Mouse (Mus musculus) ovary, postnatal 14 days (tissue): ENCODE measurements at regions not wholly inside any gene's neighbourhood (a gene's known extent, or its start where the extent isn't known, plus 50 kb on each side); places are given as distances from the start of the nearest gene placed in this dataset.

ENCODE experiments used
- DNase-seq: peaks from one replicate; pipeline ENCODE4 v3.0.0; 2022; ENCODE audit warnings: low spot score

DNA sequence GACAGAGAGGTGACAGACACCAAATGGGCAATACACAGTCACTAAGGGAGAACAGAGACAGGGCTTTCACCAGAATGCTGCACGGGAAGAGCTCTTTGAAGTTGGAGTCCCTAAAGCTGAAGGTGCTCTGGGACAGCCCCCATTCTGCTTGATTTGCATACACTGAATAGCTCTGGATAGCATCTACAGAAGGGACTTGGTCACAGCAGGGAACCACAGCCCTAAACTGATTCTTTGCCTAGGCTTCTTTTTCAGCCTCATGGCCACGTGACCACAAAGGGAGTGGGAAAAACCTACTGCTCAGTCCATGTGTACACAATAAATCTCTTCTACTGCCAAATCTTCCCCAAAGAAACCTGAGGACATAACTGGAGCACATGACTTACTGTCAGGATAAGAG lies 221.3 kb downstream of the Opa1 start:
- no peak for DNase-seq

DNA sequence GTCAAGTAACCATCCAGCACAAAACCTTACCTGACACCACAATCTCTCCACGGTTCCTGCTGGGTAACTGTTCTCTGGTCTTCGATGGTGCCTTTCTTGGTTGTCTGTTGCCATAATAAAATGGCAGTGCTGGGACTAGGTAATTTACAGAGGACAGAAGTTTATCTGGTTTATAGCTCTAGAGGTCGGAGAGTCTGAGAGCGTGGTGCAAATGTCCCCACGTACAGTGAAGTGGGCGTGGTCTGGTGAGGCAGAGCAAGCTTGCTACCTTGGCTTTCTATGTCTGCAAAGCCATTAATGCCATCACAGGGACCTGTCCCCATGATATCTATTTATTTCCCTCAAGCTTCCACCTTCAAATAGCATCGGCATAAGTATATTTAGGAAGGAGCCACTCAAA lies 223.0 kb downstream of the Opa1 start:
- no peak for DNase-seq

DNA sequence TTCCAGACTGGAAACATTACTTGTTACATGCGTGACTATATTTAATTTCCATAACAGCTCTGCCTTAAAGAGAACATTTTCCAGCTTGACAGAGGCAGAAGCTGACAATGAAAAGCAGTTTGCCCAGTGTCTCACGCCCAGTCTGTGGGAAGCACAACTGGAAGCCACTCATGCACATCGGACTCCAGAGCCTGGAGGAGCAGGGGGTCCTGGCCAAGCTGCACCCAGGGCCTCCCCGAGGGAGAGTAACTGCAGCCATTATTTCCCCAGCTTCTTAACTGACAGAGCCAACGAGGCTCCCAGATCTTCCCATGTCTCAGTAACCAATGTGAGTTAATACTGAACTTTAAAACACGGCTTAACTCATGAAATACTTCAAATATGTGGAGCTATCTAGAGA lies 223.5 kb downstream of the Opa1 start:
- DNase-seq = no peak

DNA sequence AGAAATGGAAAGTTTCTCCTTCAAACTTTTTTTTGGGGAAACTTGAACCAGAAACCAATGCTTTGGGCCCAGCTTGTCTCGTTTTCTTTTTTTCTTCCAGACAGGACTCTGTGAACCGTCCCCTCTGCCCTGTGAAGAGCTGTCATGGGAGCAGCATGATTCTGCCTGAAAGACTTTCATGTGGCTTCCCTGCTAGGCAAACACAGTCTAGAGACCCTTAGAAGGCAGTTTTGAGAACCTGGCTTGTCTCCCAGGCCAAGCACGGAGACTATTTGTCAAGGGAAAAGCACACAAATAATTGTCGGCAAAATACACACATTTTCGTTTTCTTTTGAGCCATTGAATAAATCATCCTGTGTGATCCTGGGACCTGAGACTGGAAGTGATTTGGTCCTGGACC lies 228.7 kb downstream of the Opa1 start:
- DNase-seq = no peak

DNA sequence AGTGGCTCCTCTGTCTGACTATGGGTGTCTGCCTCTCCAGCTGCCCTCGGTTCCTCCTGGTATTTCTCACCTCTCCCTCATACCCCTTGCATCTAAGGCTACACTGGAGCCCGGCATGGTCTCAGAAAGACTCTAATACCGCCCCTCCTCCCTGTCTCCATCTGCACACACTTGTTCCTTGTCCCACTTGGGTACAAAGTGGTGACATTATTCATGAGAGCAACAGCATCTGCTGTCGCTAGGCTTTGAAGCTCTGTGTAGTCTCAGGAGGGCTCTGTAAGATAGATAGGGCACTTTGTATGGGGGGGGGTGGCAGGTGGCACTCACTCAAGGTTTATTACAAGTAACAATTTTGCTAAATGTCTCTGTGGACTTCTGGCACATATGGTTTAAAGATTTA lies 229.7 kb downstream of the Opa1 start:
- no peak for DNase-seq

DNA sequence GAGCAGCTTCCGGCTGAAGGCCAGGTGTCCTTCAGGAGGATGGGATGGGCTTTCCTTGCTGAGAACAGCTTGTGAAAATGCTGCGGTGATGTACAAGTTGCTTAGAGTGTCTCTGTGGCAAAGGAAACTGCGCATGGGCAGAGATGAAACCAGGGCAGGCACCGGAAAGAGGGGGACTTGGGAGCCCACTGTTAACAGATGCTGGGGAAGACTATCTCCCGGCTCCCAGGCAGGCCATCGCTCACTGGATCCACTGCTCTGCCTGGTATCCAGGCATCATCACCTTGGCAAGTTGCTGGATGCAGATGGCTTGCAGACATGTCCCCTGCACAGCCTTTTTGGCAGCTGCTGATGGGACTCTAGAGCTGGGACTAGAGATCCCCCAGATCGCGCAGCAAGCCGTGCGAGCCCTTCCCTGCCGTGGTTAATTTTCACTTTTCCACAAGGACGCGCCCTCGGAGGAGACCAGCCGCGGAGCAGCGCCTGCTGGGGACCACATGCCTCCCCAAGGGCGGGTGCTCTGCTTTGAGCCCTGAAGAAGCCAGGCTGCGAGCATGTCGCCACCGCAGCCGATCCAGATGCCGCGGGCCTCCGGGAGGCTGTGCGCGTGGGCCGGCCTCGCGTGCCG lies 234.4 kb downstream of the Opa1 start:
- DNase-seq = peak; percentile 35

DNA sequence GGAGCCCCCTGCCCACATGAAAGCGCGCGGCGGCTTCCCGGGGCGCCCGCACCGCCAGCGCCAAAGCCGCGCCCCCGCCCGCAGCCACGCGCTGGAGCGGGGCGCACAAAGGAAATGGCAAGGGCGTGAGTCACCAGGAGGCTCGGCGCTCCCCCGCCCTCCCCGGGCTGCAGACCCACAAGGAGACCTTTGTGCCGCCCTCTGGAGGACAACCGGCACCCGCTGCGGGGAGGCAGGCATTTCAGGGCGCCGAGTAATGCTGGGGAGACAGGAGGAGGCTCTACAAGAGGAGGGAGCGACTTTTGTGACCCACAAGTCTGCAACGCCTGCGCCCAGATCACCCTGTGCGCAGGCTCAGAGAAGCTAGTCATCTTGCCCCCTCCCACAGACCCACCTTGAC lies 234.9 kb downstream of the Opa1 start:
- DNase-seq = peak; percentile 71

DNA sequence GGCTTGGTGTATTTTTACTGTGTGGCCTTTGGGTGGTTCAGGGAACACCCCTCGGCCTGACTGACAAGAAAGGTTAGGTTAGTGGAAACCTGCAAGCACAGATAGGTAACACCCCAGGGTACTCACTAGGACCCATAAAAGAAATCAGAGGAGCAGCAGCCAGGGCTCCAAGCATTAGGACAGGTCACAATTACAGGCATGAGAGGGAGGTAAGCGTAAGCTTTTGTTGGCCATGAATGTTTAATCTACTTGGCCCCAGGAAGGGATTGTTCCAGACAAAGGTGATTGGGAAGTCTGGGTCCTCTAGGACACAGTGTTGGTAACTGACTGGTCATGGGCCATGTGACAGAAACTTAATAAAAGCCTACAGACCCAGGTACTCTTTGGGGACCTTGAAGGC lies 235.5 kb downstream of the Opa1 start:
- no peak for DNase-seq

DNA sequence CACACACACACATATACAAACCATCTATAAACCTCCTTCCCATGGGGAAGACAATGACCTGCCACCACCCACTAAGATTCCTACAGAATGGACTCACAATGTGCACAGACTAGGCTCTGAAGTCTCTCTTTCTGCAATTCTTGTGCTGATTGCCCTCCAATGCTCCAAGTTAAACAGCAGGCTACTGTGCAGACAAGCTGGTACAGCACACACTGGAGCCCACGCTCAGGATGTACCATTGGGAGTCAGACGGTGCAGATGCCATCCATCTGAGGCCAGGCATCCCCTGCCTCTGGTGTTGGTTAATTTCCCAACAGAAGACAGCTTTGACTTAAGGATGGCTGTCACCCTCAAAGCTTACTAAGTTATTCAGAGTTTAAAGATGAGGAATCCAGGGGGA lies 236.1 kb downstream of the Opa1 start:
- DNase-seq = no peak

DNA sequence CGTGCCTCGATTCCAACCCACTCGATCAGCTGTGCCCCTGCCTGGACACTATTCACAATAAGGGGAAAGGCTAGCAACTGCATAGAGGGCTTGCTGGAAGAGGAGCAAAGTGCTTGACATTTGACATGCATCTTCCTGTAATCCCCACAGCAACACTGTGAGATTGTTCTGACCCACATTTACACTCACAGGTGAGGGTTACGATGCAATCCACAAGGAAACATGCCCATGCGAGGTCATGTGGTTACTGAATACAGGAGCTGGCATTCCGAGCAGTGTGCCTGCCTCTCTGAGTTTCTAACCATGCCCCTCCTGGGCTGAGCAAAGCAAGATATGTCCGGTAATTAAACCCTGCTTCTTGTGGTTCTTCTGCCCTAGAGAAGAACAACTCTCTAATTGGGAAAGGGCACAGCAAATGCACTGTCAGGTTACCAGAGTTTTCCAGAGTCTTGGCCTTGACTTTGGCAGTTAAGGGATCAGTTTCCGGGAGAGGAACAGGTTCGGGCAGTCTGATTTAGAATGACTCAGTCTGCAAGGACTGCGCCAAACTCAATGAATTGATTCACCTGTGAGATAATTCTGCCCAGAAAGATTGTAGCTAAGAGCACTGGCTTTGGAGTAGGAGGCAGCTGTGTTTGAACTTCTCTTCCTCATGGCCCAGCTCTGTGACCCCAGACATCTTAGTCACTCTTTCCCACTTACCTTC lies 236.7 kb downstream of the Opa1 start:
- DNase-seq = no peak

DNA sequence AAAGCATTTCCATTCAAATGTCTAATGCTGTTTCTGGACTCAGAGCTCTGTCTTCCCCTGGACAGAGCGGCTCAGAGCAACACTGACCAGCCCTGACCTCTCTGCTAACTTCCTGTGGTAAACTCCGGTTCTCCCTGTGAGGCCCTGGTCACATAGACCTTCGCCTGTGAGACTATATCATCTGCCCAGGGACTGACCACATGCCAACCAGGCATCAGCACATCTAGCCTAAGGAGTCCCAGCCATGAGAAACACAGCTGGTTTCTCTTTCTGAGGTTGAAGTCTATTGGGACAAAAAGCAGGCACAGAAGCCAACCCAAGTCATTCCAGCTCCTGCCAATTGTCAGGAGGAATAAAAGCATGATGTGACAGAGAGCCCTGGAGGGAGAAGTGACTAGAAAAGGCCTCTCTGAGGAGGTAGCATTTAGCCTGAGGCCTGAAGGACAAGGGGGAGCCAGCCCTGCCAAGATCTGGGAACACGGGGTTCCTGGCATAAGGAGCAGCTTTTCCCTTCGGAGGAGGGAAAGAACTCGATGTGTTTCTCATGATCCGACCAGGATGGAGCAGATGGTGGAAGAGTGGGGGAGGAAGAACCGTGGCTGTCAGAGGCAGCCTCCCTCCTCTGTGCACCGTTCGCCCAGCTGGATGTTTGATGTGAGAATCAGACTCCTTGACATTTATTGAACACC lies 237.7 kb downstream of the Opa1 start:
- DNase-seq = no peak

DNA sequence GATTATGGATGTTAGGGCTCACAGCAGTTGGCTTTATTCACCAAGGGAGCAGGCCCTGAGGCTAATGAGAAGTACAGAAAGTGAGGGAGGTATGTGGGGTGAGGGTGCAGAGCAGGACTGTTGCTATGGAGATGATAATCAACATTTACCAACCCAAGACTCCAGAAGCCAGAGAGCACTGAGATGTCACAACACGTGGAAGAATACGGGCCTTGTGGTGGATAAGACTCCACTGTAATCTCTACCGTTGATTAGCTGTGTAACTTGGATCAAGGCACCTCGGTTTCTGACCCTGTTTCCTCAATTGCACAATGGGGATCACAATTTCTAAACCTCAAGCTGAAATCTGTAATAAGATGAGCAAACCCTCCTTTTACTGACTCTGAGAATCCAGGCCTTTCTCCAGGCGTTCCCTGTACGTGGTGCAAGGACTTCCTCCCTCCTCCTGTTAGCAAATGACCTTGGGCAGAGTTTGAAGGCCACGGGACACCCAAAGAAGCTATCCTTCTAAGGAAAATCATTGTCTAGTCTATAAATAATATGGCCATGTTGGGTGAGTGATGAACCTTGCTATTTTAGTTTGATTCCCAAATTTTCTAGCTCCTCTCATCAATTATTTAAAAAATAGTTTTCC lies 239.8 kb downstream of the Opa1 start:
- no peak for DNase-seq

DNA sequence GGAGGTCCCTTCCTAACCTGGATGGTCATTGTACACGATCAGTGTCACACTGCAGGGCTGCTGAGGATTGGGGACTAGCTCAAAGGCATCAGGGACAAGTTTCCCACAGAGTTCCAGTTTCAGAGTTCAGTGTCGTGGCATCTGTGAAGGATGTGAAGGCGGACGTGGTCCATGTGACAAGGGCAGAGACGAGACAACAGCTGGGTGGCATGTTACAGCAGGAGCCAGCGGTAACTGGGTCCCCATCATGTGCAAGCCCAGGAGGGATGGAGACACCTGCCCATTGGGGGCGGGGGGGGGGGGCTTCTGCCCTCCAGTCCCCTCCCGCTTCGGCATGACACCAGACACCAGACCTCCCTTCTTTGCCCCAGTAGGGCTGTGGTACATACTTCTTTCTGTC lies 241.6 kb downstream of the Opa1 start:
- DNase-seq = no peak

DNA sequence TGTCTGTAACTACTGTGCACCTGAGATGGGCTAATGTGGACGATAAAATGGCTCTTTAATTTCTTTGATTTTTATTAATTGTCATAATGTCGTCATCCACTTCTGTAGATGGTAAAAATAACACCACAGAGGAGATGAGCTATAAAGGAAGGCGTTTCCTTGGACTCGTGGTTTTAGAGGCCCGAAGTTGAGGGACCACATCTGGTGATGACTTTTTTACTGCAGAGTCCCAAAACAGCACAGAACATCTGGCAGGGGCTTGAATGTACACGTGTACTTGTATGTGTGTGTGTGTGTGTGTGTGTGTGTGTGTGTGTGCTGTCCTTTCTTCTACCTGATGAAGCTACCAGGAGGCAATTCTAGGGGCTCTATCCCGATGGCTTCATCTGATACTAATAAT lies 242.1 kb upstream of the Hes1 start:
- no peak for DNase-seq

DNA sequence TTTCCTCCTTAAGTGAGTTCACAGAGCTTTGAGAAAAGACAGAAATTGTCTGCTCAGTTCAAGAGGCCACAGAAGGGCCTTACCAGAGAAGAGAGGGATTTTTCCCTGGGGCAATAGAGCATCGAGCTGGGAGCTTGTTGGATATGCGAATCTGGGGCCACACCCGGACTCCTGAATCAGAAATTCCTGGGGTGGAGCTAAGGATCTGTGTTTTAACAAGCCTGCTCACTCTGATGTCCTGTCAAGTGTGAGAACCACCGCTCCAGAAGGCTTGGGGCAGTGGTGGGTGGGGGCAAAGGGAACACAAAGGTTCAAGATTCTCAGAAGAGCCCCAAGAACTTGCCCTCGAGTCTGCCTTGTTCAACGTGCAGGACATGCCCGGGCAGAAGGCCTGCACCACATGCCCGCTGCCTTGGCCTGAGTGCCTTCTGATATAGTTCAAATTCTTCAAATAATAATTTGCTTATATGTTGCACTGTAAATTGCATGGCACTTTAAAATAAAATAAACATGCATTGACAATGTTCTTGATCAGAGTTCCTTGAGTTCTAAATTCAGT lies 241.3 kb upstream of the Hes1 start:
- DNase-seq = no peak

DNA sequence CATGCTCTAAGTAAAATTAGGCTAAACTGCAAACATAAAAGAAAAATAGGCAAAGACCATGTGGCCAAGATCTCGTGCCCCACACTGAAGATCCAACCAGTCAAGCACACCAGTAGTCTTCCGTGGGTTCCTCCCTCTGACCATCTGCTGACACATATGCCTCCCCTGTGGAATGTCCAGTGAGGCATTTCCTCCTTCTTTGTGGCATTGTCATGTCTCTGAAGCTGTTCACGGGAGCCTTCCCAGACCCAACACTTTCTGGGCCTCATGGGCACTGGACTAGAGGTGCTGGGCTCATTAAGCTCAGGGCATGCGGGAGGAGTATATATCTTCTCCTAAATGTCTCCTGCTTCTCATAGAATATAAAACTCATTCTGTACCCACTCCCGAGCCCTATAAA lies 237.3 kb upstream of the Hes1 start:
- no peak for DNase-seq

DNA sequence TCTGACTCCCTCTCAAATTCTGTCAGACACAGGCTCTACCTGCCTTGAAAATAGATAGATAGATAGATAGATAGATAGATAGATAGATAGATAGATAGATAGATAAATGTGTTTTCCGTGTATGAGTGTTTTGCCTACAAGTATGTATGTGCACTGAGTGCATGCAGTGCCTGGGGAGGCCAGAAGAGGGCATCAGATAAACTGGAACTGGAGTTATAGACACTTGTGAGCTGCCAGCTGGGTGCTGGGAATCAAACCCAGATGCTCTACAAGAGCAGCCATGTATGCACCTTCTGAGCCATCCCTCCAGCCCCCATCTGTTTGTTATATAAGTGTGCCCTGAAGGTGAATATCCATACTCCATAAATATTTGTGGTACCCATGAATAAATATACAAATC lies 236.4 kb upstream of the Hes1 start:
- DNase-seq = no peak

DNA sequence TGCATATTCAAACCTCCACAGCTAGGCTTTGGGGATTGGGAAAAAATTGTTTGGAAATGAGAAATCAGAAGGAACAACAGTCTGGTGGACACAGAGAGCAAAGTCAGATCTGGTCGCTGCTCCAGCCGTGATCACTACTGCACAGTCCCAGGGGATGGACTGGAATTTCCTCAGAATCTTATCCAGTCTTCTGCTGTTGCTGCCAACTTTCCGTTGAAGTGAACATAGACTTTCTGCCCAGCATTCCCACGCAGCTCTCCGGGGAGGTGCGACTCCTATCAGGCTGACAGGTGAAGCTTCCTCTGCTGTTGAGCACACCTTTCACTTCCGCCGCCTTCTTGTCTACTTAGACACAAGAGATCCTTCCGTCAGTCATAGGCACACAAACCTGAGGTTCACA lies 234.7 kb upstream of the Hes1 start:
- no peak for DNase-seq

DNA sequence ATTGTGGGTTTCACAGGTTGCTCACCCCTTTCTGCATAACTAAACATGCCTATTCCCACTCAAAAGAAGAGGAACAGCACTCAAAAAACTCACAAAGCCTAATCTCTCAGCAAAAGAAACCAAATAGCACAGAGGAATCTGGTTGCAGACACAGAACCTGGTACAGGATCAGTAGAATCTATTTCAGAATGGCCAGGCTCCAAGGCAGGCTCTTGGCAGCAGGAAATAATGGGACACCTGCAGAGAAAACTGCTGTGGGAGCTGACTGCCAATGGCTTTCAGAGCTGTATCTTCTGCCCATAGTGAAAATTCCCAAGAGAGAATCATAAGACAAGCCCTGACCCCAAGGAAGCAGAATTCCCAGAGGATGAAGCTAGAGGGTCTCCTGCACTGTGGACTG lies 234.1 kb upstream of the Hes1 start:
- no peak for DNase-seq

DNA sequence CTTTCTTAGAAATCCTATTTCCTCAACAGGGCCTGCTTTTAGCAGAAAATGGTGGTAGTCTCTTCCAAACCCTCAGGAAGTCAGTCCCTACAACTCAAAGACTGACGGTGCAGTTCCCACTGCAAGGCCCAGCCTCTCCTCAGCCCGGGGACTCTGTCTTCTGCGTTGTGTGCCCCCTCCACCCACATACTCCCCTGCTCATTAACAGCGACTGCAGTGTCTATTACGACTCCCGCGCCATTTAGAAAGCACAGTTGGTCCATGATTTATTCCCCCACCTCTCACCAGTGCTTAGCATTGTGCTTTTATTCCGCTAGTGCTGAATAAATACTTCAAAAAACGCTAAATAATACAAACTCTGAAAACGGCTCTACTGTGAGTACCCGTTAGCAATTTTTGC lies 230.9 kb upstream of the Hes1 start:
- DNase-seq = no peak

DNA sequence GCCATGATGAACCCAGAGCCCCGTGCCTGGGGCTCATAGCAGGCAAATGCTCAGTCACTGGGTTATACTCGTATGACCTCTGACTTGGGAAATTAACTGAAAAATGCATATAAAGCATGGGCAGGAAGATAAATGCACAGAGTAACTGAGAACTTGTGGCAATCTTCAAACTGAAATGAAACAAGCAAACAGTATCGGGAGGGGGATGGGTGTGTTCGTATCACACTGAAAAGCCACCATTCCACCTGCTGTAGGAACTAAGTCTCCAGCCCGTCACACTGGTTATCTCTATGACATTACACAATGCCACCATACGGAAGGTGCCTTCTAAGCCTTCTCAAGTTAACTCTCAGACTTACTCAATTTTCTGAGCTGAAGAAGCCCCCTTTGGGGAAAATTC lies 230.3 kb upstream of the Hes1 start:
- no peak for DNase-seq

DNA sequence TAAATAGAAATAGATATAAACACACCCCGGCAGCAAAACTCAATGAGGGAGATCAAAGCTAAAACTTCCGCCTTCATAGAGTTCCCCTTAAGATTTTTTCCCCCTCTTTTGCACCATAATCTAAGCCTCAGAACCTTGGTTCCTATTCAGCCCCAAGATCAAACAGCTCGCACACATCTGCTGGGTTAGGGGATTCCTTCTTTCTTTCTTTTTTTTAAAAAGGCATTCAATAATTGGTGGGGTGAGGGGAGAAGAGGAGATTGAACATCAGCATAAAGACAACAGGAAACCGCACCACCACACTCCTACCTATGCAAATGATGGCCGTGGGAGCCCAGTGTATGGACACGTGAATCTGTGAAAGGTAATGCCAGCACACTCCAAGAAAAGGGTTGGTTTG lies 229.5 kb upstream of the Hes1 start:
- no peak for DNase-seq
